Mouse (Mus musculus): ENCODE measurements at regions not wholly inside any gene's neighbourhood (a gene's known extent, or its start where the extent isn't known, plus 50 kb on each side); places are given as distances from the start of the nearest gene placed in this dataset.

GRCm38 (mm10) chr1:185726811-185727210, 272.2 kb downstream of the Slc30a10 start:
- no peaks in the 10 kb centered on the region for H3K27me3 ChIP-seq (ENCODE audit: control insufficient read depth, insufficient read depth, low read length, poor library complexity, severe bottlenecking)
- H3K4me1 ChIP-seq (ENCODE audit: control insufficient read depth, insufficient read depth, low read length), result no peaks in the 10 kb centered on the region
- H3K36me3 ChIP-seq (ENCODE audit: control insufficient read depth, insufficient read depth, low read length, poor library complexity, severe bottlenecking), result no peaks in the 10 kb centered on the region
- no peak overlapping the region for H3K27ac ChIP-seq (ENCODE audit: insufficient read depth, low read length)
- H3K9me3 ChIP-seq (replicated peaks; ENCODE audit: control insufficient read depth, insufficient read depth, low read length, poor library complexity, severe bottlenecking), result no peaks in the 10 kb centered on the region
- H3K9ac ChIP-seq (ENCODE audit: low read depth, poor library complexity, severe bottlenecking), result no peak overlapping the region
- TF ChIP-seq CTCF (IDR thresholded peaks at IDR 0.05; ENCODE audit: low read depth, low read length) (no peak), EP300 (IDR thresholded peaks at IDR 0.05; ENCODE audit: insufficient read depth, low read depth, low read length) (no peak), POLR2A (IDR thresholded peaks at IDR 0.05; ENCODE audit: insufficient read depth, low read length) (no peak)
- no peak overlapping the region for H3K4me3 ChIP-seq (ENCODE audit: low read depth, low read length)

- no peak overlapping the region for H3K4me3 ChIP-seq (ENCODE audit: low read depth, low read length)
- H3K36me3 ChIP-seq (ENCODE audit: control insufficient read depth, insufficient read depth, low read length, poor library complexity, severe bottlenecking), result no peaks in the 10 kb centered on the region
- H3K27me3 ChIP-seq (ENCODE audit: control insufficient read depth, insufficient read depth, low read length, poor library complexity, severe bottlenecking), result no peaks in the 10 kb centered on the region
- no peaks in the 10 kb centered on the region for H3K9me3 ChIP-seq (replicated peaks; ENCODE audit: control insufficient read depth, insufficient read depth, low read length, poor library complexity, severe bottlenecking)
- no peaks in the 10 kb centered on the region for H3K4me1 ChIP-seq (ENCODE audit: control insufficient read depth, insufficient read depth, low read length)
- no peak overlapping the region for H3K27ac ChIP-seq (ENCODE audit: insufficient read depth, low read length)
- TF ChIP-seq EP300 (IDR thresholded peaks at IDR 0.05; ENCODE audit: insufficient read depth, low read depth, low read length) (no peak), CTCF (IDR thresholded peaks at IDR 0.05; ENCODE audit: low read depth, low read length) (no peak), POLR2A (IDR thresholded peaks at IDR 0.05; ENCODE audit: insufficient read depth, low read length) (no peak)
- no peak overlapping the region for H3K9ac ChIP-seq (ENCODE audit: low read depth, poor library complexity, severe bottlenecking)
Observed at GRCm38 (mm10) chr1:185727749-185728148, 273.1 kb downstream of the Slc30a10 start.

DNA sequence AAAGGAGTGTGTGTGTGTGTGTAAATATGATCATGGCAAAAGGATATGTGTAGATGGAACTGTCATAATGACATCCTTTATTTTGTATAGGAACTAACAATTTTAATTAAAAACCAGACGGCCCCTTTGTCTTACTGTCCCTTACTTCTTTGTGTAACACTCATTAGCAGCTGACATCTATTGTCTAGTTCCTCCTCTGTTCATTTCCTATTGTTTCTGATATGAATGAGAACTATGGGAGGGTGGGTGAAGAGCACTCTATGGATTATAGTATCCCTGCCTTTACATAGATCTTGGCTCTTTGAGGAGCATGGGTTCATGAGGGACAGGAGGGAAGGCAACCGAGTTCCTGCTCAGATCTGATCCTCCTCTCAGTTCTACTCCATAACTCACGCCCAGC, 273.8 kb downstream of the Slc30a10 start:
- Histone ChIP-seq H3K4me1 (ENCODE audit: control insufficient read depth, insufficient read depth, low read length) (no peaks in the 10 kb centered on the region), H3K9ac (ENCODE audit: low read depth, poor library complexity, severe bottlenecking) (no peak overlapping the region), H3K4me3 (ENCODE audit: low read depth, low read length) (no peak overlapping the region), H3K9me3 (replicated peaks; ENCODE audit: control insufficient read depth, insufficient read depth, low read length, poor library complexity, severe bottlenecking) (no peaks in the 10 kb centered on the region), H3K27me3 (ENCODE audit: control insufficient read depth, insufficient read depth, low read length, poor library complexity, severe bottlenecking) (no peaks in the 10 kb centered on the region), H3K36me3 (ENCODE audit: control insufficient read depth, insufficient read depth, low read length, poor library complexity, severe bottlenecking) (no peaks in the 10 kb centered on the region), H3K27ac (ENCODE audit: insufficient read depth, low read length) (no peak overlapping the region)
- no peak for TF ChIP-seq POLR2A (IDR thresholded peaks at IDR 0.05; ENCODE audit: insufficient read depth, low read length)
- no peak for TF ChIP-seq CTCF (IDR thresholded peaks at IDR 0.05; ENCODE audit: low read depth, low read length)
- no peak for TF ChIP-seq EP300 (IDR thresholded peaks at IDR 0.05; ENCODE audit: insufficient read depth, low read depth, low read length)

GRCm38 (mm10) chr1:185731062-185731461, 276.4 kb downstream of the Slc30a10 start:
- TF ChIP-seq POLR2A (IDR thresholded peaks at IDR 0.05; ENCODE audit: insufficient read depth, low read length) (no peak), EP300 (IDR thresholded peaks at IDR 0.05; ENCODE audit: insufficient read depth, low read depth, low read length) (no peak), CTCF (IDR thresholded peaks at IDR 0.05; ENCODE audit: low read depth, low read length) (no peak)
- Histone ChIP-seq H3K4me3 (ENCODE audit: low read depth, low read length) (no peak overlapping the region), H3K27me3 (ENCODE audit: control insufficient read depth, insufficient read depth, low read length, poor library complexity, severe bottlenecking) (no peaks in the 10 kb centered on the region), H3K4me1 (ENCODE audit: control insufficient read depth, insufficient read depth, low read length) (no peaks in the 10 kb centered on the region), H3K36me3 (ENCODE audit: control insufficient read depth, insufficient read depth, low read length, poor library complexity, severe bottlenecking) (no peaks in the 10 kb centered on the region), H3K9me3 (replicated peaks; ENCODE audit: control insufficient read depth, insufficient read depth, low read length, poor library complexity, severe bottlenecking) (no peaks in the 10 kb centered on the region), H3K27ac (ENCODE audit: insufficient read depth, low read length) (no peak overlapping the region), H3K9ac (ENCODE audit: low read depth, poor library complexity, severe bottlenecking) (no peak overlapping the region)

DNA sequence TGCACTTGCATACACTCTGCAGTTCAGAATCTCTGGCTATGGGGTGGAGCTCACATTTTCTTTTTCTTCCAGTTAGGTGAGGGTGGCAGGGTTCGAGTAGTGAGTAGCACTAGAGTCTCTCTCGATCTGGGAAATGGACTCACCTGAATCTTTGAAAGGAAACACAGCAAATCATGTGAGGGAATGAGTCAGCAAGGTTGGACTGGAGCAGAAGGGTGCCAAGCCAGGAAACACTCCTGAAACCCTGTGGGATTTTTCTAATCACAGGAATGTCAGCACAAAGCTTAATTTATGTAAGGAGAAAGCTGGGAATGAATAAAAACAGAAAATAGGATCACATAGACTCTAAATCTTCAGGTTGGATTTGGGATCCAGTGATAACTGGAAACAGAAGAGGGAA, 282.1 kb downstream of the Slc30a10 start:
- Histone ChIP-seq H3K36me3 (ENCODE audit: control insufficient read depth, insufficient read depth, low read length, poor library complexity, severe bottlenecking) (no peaks in the 10 kb centered on the region), H3K9ac (ENCODE audit: low read depth, poor library complexity, severe bottlenecking) (no peak overlapping the region)
- no peak for TF ChIP-seq POLR2A (IDR thresholded peaks at IDR 0.05; ENCODE audit: insufficient read depth, low read length)
- no peak for TF ChIP-seq CTCF (IDR thresholded peaks at IDR 0.05; ENCODE audit: low read depth, low read length)
- no peak for TF ChIP-seq EP300 (IDR thresholded peaks at IDR 0.05; ENCODE audit: insufficient read depth, low read depth, low read length)

GRCm38 (mm10) chr1:185741034-185741890, 286.6 kb downstream of the Slc30a10 start:
- Histone ChIP-seq H3K36me3 (ENCODE audit: control insufficient read depth, insufficient read depth, low read length, poor library complexity, severe bottlenecking) (no peaks in the 10 kb centered on the region), H3K4me1 (ENCODE audit: control insufficient read depth, insufficient read depth, low read length) (no peaks in the 10 kb centered on the region), H3K9me3 (replicated peaks; ENCODE audit: control insufficient read depth, insufficient read depth, low read length, poor library complexity, severe bottlenecking) (no peaks in the 10 kb centered on the region; the same call in 1 of the 2 replicates), H3K4me3 (ENCODE audit: low read depth, low read length) (no peak overlapping the region), H3K27ac (ENCODE audit: insufficient read depth, low read length) (no peak overlapping the region), H3K9ac (ENCODE audit: low read depth, poor library complexity, severe bottlenecking) (no peak overlapping the region), H3K27me3 (ENCODE audit: control insufficient read depth, insufficient read depth, low read length, poor library complexity, severe bottlenecking) (no peaks in the 10 kb centered on the region)
- TF ChIP-seq EP300 (IDR thresholded peaks at IDR 0.05; ENCODE audit: insufficient read depth, low read depth, low read length) (no peak), POLR2A (IDR thresholded peaks at IDR 0.05; ENCODE audit: insufficient read depth, low read length) (no peak), CTCF (IDR thresholded peaks at IDR 0.05; ENCODE audit: low read depth, low read length) (no peak)

More for the DNA sequence above, 282.1 kb downstream of the Slc30a10 start:
- Histone ChIP-seq H3K27ac (ENCODE audit: insufficient read depth, low read length) (no peak overlapping the region), H3K4me1 (ENCODE audit: control insufficient read depth, insufficient read depth, low read length) (no peaks in the 10 kb centered on the region), H3K27me3 (ENCODE audit: control insufficient read depth, insufficient read depth, low read length, poor library complexity, severe bottlenecking) (no peaks in the 10 kb centered on the region), H3K9me3 (replicated peaks; ENCODE audit: control insufficient read depth, insufficient read depth, low read length, poor library complexity, severe bottlenecking) (no peaks in the 10 kb centered on the region; the same call in 1 of the 2 replicates), H3K4me3 (ENCODE audit: low read depth, low read length) (no peak overlapping the region)

Data from ES-Bruce4 (cell line).